Mouse (Mus musculus) left cerebral cortex, postnatal 4 days (tissue): Measurements from ENCODE around the gene Stk33. TPM values are rescaled to one million over a fixed set of nuclear protein-coding genes. Genes with fewer than 3 reads are reported as not detected.

Source experiments
- DNase-seq: peaks from one replicate; pipeline ENCODE4 v3.0.0-alpha.2; 2022
- intact Hi-C: fragments of 180-260 bp; cut with DNase I; formaldehyde crosslinking; loops from one replicate; pipeline ENCODE4 v1.15.1; 2025
- total RNA-seq, 2 experiments: library from RNA; stranded (reverse); gene quantifications; 2 replicates each; pipeline ENCODE4 v1.2.3; 2021

Gene Stk33
- total RNA-seq, 2 experiments from 2014 or later, result 1.9 to 2.7 TPM

DNA sequence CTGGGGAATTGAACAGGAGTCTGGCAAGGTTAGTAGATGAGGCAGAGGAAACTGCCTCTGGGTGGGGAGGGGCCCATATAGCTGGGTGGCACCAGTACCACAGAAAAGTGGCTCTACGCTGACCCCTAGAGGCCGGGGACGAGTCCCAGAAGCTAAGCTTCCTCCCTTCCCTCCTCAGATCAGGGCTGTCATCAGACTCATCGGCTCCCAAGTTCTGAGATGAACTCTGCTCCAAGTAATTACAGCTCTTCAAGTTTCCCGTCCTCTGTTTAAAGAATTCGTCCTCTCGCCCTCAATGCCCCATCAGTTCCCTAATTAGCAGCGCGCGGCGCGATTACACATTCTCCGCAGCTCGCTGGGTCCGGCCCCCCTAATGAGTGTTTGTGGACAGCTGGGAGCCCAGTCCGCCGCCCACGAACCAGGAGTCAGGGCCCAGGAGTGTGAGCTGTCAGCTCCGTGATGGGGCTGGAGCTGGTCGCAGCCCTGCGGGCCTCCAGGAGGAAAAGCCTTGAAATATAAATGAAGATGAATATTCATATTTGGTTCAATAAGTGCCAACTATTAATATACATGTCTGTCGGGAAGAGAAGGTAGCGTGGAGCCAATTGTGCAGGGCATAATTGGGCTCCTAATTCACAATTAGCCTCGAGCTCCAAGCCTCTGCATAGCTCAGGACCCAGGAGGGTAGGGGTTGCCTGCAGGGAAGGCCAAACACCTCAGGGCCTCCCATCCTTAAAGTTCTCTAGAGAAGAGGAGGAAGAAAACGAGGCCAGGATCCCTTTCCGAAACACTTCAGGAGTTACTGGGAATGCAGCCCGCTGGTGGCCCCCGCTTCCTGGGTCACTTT is 183.2 kb downstream of the Stk33 start:
- peak; percentile 76 for DNase-seq
- intact Hi-C loops, result no loop called here

DNA sequence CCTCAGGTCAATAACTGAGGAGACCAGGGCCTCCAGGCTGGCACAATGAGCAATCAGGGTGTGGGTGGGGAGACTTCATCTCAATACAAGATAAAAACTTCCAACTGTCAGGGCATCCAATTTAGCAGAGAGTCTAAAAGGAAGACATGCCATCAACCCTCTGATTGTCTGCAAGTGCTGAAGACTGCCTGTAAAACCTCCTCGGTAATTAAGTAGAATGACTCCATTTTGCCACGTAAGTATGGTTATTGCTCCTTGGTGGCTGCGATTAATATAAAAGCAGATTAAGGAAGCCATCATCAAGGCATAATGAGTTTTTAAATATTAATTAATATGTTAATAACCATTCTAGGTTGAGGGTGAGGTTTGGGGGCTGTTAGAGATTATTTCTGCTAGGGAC is 187.5 kb downstream of the Stk33 start:
- no peak for DNase-seq
- intact Hi-C loops, result no loop called here

- DNase-seq, result no peak
- intact Hi-C loops, result no loop called here
These were observed 194.1 kb downstream of the Stk33 start for GRCm38 (mm10) chr7:109244776-109245175.

DNA sequence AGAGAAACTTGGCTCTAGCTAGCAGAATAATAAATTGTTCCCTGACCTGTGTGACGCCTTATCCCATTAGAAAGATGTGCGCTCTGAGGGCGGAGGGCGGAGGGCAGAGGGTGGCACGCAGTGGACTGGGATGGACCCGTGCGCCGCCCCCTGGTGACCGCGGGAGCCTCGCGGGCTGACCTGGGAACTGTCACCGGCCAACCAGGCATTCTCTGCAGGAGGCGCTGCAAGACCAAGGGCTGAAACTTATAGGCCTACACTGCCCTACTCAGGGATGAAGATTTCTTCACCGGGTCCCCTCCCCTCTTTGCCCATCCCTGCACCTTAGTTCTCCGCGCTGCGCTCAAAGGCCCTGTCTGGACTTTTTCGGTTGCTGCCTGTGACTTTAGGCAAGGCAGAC is 197.6 kb downstream of the Stk33 start:
- intact Hi-C loops, result no loop called here

GRCm38 (mm10) chr7:109239346-109239745 is 199.5 kb downstream of the Stk33 start:
- intact Hi-C loops, result no loop called here

More for the DNA sequence above, 197.6 kb downstream of the Stk33 start:
- DNase-seq, result peak; percentile 14

GRCm38 (mm10) chr7:109238724-109239123 is 200.2 kb downstream of the Stk33 start:
- intact Hi-C loops, result no loop called here
- no peak for DNase-seq

More at GRCm38 (mm10) chr7:109239346-109239745, 199.5 kb downstream of the Stk33 start:
- no peak for DNase-seq

- intact Hi-C loops, result no loop called here
These were observed 203.8 kb downstream of the Stk33 start for GRCm38 (mm10) chr7:109234882-109235640.

GRCm38 (mm10) chr7:109234476-109234875 is 204.4 kb downstream of the Stk33 start:
- intact Hi-C loops, result no loop called here
- DNase-seq, result no peak

More at GRCm38 (mm10) chr7:109234882-109235640, 203.8 kb downstream of the Stk33 start:
- no peak for DNase-seq

DNA sequence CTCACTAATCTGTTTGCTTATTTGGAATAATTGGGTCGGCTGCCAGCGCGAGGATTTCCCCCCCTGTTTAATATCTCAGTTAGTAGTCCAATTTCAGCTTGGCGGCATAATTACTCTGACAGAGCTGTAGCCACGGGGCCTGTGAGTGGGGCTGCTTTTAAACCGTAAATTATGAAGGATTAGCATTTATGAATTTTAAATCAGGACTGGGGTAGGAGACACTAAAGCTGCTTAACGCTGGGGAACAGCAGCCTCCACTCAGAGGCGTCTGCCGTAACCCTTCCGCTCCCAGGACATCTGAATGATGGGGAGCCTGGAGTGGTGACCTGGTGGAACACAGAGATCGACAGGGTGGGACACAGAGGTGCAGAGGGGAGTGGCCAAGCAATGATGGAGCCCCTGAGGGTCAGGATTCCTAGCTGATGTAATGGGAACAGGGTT is 207.0 kb downstream of the Stk33 start:
- peak; percentile 74 for DNase-seq
- intact Hi-C loops, result no loop called here

DNA sequence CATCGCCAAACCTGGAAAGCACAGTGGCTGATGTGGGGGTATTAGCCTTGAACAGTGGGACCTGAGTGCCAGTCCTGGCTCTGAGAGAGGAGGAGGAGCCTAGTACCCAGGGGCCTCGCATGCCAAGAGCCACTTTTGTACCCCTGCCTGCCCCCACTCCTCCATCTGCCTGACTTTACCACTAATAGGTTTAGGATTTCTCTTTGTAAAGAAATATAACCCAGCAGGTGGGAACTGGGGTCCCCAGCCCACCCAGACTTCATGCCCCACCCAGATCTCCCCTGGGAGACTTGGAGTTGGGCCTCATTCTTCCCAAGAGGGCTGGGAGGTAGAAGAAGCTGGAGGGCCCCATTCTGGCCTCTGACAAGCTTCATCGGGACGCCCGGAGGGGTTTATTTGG is 207.6 kb downstream of the Stk33 start:
- intact Hi-C loops, result no loop called here
- no peak for DNase-seq

DNA sequence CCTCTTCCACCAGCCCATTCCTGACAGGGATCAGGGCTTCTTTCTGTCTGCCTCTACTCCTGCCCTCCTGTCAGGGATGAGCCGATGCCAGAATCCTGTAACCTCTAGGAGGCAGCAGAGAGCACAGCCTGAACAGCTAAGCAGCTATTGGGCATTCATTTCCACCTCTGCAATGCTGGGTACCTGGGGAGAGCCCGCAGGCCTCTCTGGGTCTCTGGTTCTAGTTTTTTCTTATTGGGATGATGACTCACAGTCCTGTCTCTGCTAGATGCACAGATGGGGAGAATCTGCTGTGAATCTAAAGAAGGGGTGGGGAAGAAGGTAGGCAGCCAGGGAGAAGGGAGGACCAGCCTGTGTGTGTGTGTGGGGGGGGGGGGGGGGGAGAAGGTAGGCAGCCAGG is 208.1 kb downstream of the Stk33 start:
- DNase-seq, result peak; percentile 76
- intact Hi-C loops, result no loop called here

Other genes starting within 250 kb of the Stk33 start
- 1 to 10 TPM; 3.1 TPM for gene Trim66, start 69.1 kb upstream of the Stk33 start, total RNA-seq
- 100 to 1,000 TPM; 159 TPM for gene Rpl27a, start 80.1 kb upstream of the Stk33 start, total RNA-seq